Mouse (Mus musculus): ENCODE results near the gene 2300002M23Rik. TPM values are rescaled to one million over a fixed set of nuclear protein-coding genes. Genes with fewer than 3 reads are reported as not detected.
A peak's percentile ranks its signal among the peaks of the same experiment; 100 is the strongest.

Gene 2300002M23Rik
- total RNA-seq, 2 experiments from 2014 or later, result not detected

GRCm38 (mm10) chr17:35554761-35555397 is 12.4 kb upstream of the 2300002M23Rik start:
- ATAC-seq (replicated peaks; ENCODE audit: low FRiP score, poor library complexity, severe bottlenecking), result no peak

GRCm38 (mm10) chr17:35556186-35556765 is 11.0 kb upstream of the 2300002M23Rik start:
- ATAC-seq (replicated peaks; ENCODE audit: low FRiP score, poor library complexity, severe bottlenecking), result no peak

GRCm38 (mm10) chr17:35556812-35557211 is 10.4 kb upstream of the 2300002M23Rik start:
- peak; percentile 74 for ATAC-seq (replicated peaks; ENCODE audit: low FRiP score, poor library complexity, severe bottlenecking)

- no peak for ATAC-seq (replicated peaks; ENCODE audit: low FRiP score, poor library complexity, severe bottlenecking)
Observed at GRCm38 (mm10) chr17:35557351-35557750, 9.9 kb upstream of the 2300002M23Rik start.

GRCm38 (mm10) chr17:35558216-35558615 is 9.0 kb upstream of the 2300002M23Rik start:
- no peak for ATAC-seq (replicated peaks; ENCODE audit: low FRiP score, poor library complexity, severe bottlenecking)

- no peak for ATAC-seq (replicated peaks; ENCODE audit: low FRiP score, poor library complexity, severe bottlenecking)
Observed at GRCm38 (mm10) chr17:35567767-35568166, 517 bp downstream of the 2300002M23Rik start.

- ATAC-seq (replicated peaks; ENCODE audit: low FRiP score, poor library complexity, severe bottlenecking), result no peak
Observed at GRCm38 (mm10) chr17:35569091-35569944, 2.1 kb downstream of the 2300002M23Rik start.

- no peak for ATAC-seq (replicated peaks; ENCODE audit: low FRiP score, poor library complexity, severe bottlenecking)
Observed at GRCm38 (mm10) chr17:35570836-35571235, 3.6 kb downstream of the 2300002M23Rik start.

- no peak for ATAC-seq (replicated peaks; ENCODE audit: low FRiP score, poor library complexity, severe bottlenecking)
Observed at GRCm38 (mm10) chr17:35571477-35571876, 4.2 kb downstream of the 2300002M23Rik start.

GRCm38 (mm10) chr17:35578211-35578610 is 11.0 kb downstream of the 2300002M23Rik start:
- ATAC-seq (replicated peaks; ENCODE audit: low FRiP score, poor library complexity, severe bottlenecking), result peak; percentile 86

GRCm38 (mm10) chr17:35582900-35583299 is 15.7 kb downstream of the 2300002M23Rik start:
- peak; percentile 61; the same call in 1 of the 2 replicates for ATAC-seq (replicated peaks; ENCODE audit: low FRiP score, poor library complexity, severe bottlenecking)

GRCm38 (mm10) chr17:35584330-35584937 is 17.2 kb downstream of the 2300002M23Rik start:
- peak; percentile 77 for ATAC-seq (replicated peaks; ENCODE audit: low FRiP score, poor library complexity, severe bottlenecking)

- no peak for ATAC-seq (replicated peaks; ENCODE audit: low FRiP score, poor library complexity, severe bottlenecking)
Observed at GRCm38 (mm10) chr17:35587291-35587690, 20.0 kb downstream of the 2300002M23Rik start.

- no peak for ATAC-seq (replicated peaks; ENCODE audit: low FRiP score, poor library complexity, severe bottlenecking)
Observed at GRCm38 (mm10) chr17:35588387-35588786, 21.1 kb downstream of the 2300002M23Rik start.

- ATAC-seq (replicated peaks; ENCODE audit: low FRiP score, poor library complexity, severe bottlenecking), result peak; percentile 82
Observed at GRCm38 (mm10) chr17:35590410-35591218, 23.4 kb downstream of the 2300002M23Rik start.

- ATAC-seq (replicated peaks; ENCODE audit: low FRiP score, poor library complexity, severe bottlenecking), result 0 out of 2 replicates have a peak, but pooled peaks have one; percentile 21
Observed at GRCm38 (mm10) chr17:35591219-35591578, 23.9 kb downstream of the 2300002M23Rik start.

GRCm38 (mm10) chr17:35591731-35592130 is 24.5 kb downstream of the 2300002M23Rik start:
- no peak for ATAC-seq (replicated peaks; ENCODE audit: low FRiP score, poor library complexity, severe bottlenecking)

GRCm38 (mm10) chr17:35592131-35592530 is 24.9 kb downstream of the 2300002M23Rik start:
- ATAC-seq (replicated peaks; ENCODE audit: low FRiP score, poor library complexity, severe bottlenecking), result no peak

GRCm38 (mm10) chr17:35593786-35594185 is 26.5 kb downstream of the 2300002M23Rik start:
- no peak for ATAC-seq (replicated peaks; ENCODE audit: low FRiP score, poor library complexity, severe bottlenecking)

All from erythroblast, adult 5-6 weeks (primary cell).